Mouse (Mus musculus): ENCODE results near the gene Ptprk.

Gene Ptprk

DNA sequence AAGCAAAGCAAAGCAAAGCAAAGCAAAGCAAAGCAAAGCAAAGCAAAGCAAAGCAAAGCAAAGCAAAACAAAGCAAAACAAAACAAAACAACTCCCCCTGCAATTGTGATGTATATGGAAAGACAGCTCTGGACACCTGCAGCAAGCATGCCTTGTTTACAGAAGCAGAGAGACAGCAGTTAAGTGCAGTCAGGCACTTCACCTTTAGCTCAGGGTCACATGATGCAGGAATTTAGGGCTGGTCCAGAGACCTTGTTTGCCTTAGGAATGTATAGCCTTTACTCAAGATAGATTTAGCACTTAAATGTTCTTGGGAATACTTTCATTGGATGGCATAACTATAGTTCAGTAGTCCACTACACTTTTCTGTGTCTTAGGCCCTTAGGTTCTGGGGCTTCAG, 561.5 kb downstream of the Ptprk start:
- no peak for DNase-seq (ENCODE audit: low read depth, low spot score)

- no peak for DNase-seq (ENCODE audit: low read depth, low spot score)
These were observed 567.3 kb downstream of the Ptprk start for GRCm38 (mm10) chr10:28641887-28642286.
